ENCODE assay signal across 8 mouse cellular contexts in the genomic region with DNA sequence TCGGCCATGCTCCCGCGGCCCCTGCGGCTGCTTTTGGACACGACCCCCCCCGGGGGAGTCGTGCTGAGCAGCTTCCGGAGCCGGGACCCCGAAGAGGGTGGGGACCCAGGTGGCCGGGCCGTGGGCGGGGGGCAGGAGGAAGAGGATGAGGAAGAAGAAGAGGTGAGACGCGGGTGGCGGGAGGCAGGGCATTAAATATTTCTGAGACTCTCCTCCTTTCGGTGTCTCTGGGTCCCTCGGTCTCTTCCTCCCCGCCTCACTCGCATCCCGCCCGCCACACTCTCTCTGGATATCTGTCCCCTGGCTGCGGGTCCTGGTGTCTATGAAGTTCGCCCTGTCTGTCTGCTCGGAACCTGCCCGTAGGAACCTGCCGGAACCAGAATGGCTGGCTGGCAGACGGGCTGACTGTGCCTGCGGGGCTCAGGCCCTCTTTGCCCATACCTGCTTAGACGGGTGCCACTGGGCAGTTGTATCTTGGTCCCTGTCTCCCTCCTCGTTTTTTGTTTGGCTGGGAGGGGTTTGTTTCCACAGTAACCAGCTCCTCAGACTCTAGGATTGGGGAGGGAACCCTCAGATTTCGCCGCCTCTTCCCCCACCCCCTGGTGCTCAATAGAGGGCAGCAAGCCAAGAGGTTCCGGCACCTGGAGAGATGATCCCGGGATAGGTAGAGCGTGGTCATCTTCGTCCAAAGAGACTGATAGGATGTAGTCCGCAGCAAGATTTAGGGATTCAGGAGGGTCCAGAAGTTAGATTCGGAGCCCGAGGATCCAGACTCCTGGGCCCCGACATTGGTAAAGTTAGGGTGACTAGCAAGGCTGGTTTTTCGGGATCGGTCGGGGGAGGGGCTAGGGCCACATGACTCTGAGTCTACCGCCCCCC. TPM values are rescaled to one million over a fixed set of nuclear protein-coding genes. Genes with fewer than 3 reads are reported as not detected.
DNase-seq lines count a peak whose midpoint lies in the region; ATAC-seq and TF ChIP-seq lines count a peak whose summit lies in the region.

No protein-coding gene starts in this region.

- peak overlapping the region; percentile 100 for H3K4me2 ChIP-seq in forebrain, embryonic 12.5 days
- peak overlapping the region; percentile 99 for H3K4me2 ChIP-seq in hindbrain, embryonic 13.5 days

- peak overlapping the region; percentile 99 for H3K27ac ChIP-seq in bone marrow, adult 2 months (ENCODE audit: control insufficient read depth, insufficient read depth, low read depth, low read length, poor library complexity)
- peak overlapping the region; percentile 97 for H3K27ac ChIP-seq in forebrain, embryonic 12.5 days
- H3K27ac ChIP-seq in hindbrain, embryonic 13.5 days: peak overlapping the region; percentile 97
- peak overlapping the region; percentile 98 for H3K27ac ChIP-seq in spleen, adult 2 months (ENCODE audit: insufficient read depth, low read length)

- peak overlapping the region; percentile 94 for H3K9ac ChIP-seq in forebrain, embryonic 12.5 days
- H3K9ac ChIP-seq in hindbrain, embryonic 13.5 days: peak overlapping the region; percentile 95

- H3K9me3 ChIP-seq in forebrain, embryonic 12.5 days: no peaks in the 10 kb centered on the region
- H3K9me3 ChIP-seq in hindbrain, embryonic 13.5 days: no peaks in the 10 kb centered on the region

- DNase-seq in adrenal gland, adult (ENCODE audit: inconsistent age in 2 of 2, low spot score in 1 of 2): peak; percentile 78 to 91
- no peak for DNase-seq in adrenal gland, postnatal 4 days (ENCODE audit: low spot score in 2 of 2)
- DNase-seq in layer of hippocampus, postnatal 36 days: peak; percentile 71 to 72
- peak in 1 of 2 experiments; percentile 61 for DNase-seq in spleen, adult 2 months (ENCODE audit: low read depth in 1 of 2, low spot score in 2 of 2)

- TF ChIP-seq CTCF in bone marrow, adult 2 months (IDR thresholded peaks at IDR 0.05; ENCODE audit: control insufficient read depth, insufficient read depth, low read length): no peak
- no peak for TF ChIP-seq CTCF in spleen, adult 2 months (IDR thresholded peaks at IDR 0.05; ENCODE audit: extremely low read depth, insufficient read depth, insufficient read length, insufficient replicate concordance)

- H3K4me3 ChIP-seq in bone marrow, adult 2 months (replicated peaks; ENCODE audit: control insufficient read depth, low read depth, low read length): peak overlapping the region; percentile 93
- H3K4me3 ChIP-seq in forebrain, embryonic 12.5 days (replicated peaks): peak overlapping the region; percentile 84
- peak overlapping the region; percentile 90 for H3K4me3 ChIP-seq in hindbrain, embryonic 13.5 days
- peak overlapping the region; percentile 84 for H3K4me3 ChIP-seq in spleen, adult 2 months (ENCODE audit: extremely low read depth, insufficient read depth, insufficient read length)

- WGBS in bone marrow, adult 2 months: under 1% methylated on average over 45 of the region's 45 CpGs
- under 1% methylated on average over 45 of the region's 45 CpGs for WGBS in forebrain, embryonic 12.5 days
- WGBS in hindbrain, embryonic 13.5 days: under 1% methylated on average over 45 of the region's 45 CpGs
- WGBS in spleen, adult 2 months: under 1% methylated on average over 41 of the region's 45 CpGs

- H3K4me1 ChIP-seq in bone marrow, adult 2 months (ENCODE audit: control insufficient read depth, insufficient read depth, low read length): no peaks in the 10 kb centered on the region; the same call in 1 of the 2 replicates
- H3K4me1 ChIP-seq in forebrain, embryonic 12.5 days: peaks cover 25% of the 10 kb centered on the region
- peaks cover 31% of the 10 kb centered on the region for H3K4me1 ChIP-seq in hindbrain, embryonic 13.5 days (replicated peaks)
- H3K4me1 ChIP-seq in spleen, adult 2 months (ENCODE audit: control insufficient read depth, insufficient read depth, insufficient read length): peaks cover 4% of the 10 kb centered on the region; the same call in 1 of the 2 replicates

- H3K27me3 ChIP-seq in forebrain, embryonic 12.5 days: no peaks in the 10 kb centered on the region
- no peaks in the 10 kb centered on the region for H3K27me3 ChIP-seq in hindbrain, embryonic 13.5 days
- no peaks in the 10 kb centered on the region for H3K27me3 ChIP-seq in spleen, adult 2 months (ENCODE audit: control insufficient read depth, insufficient read depth, low read length)

- peaks cover 52% of the 10 kb centered on the region for H3K36me3 ChIP-seq in forebrain, embryonic 12.5 days (replicated peaks)
- H3K36me3 ChIP-seq in hindbrain, embryonic 13.5 days: peaks cover 48% of the 10 kb centered on the region
- peaks cover 44% of the 10 kb centered on the region for H3K36me3 ChIP-seq in spleen, adult 2 months (ENCODE audit: control insufficient read depth, insufficient read depth, low read length)

- ATAC-seq in forebrain, embryonic 12.5 days (ENCODE audit: low FRiP score): 0 out of 2 replicates have a peak, but pooled peaks have one; percentile 1
- 0 out of 2 replicates have a peak, but pooled peaks have one; percentile 4 for ATAC-seq in hindbrain, embryonic 13.5 days (ENCODE audit: low FRiP score)
- peak; percentile 30 for ATAC-seq in megakaryocyte, adult 5-6 weeks (ENCODE audit: poor library complexity, severe bottlenecking)

- TF ChIP-seq POLR2A in bone marrow, adult 2 months (IDR thresholded peaks at IDR 0.05; ENCODE audit: borderline replicate concordance, control insufficient read depth, low read depth, low read length): no peak
- TF ChIP-seq POLR2A in spleen, adult 2 months (IDR thresholded peaks at IDR 0.05; ENCODE audit: low read depth, low read length): no peak

RNA-seq across cellular contexts. Expression of a gene that starts 1.2 kb away (rescaled TPM):
- 10 to 100 TPM; 87.9 to 94.5 TPM for total RNA-seq in adrenal gland, postnatal 4 days (2021)
- polyA plus RNA-seq in bone marrow, adult 2 months (2011; ENCODE audit: insufficient read depth, insufficient read length, low replicate concordance, missing spikeins): 91.8 and 173 TPM in 2 replicates
- 53.7 and 55.9 TPM in 2 replicates for polyA plus RNA-seq in forebrain, embryonic 12.5 days (2016; fragmentation: Nextera tagmentation; extraction: Ambion mirVana)
- polyA plus RNA-seq in hindbrain, embryonic 13.5 days (2015; fragmentation: Nextera tagmentation; extraction: Ambion mirVana): 56.7 and 56.9 TPM in 2 replicates
- total RNA-seq in layer of hippocampus, postnatal 36 days (2021): 10 to 100 TPM; 66.4 to 79.8 TPM
- 33.6 and 38.2 TPM in 2 replicates for total RNA-seq in megakaryocyte, adult 5-6 weeks (2015)
- 51.8 and 58.3 TPM in 2 replicates for total RNA-seq in megakaryocyte, adult 5-6 weeks (2017)
- polyA plus RNA-seq in spleen, adult 2 months (2012; rRNA removed): 234 and 301 TPM in 2 replicates

RNA-seq across cellular contexts. Expression of a gene that starts 9.6 kb away (rescaled TPM):
- total RNA-seq in adrenal gland, postnatal 4 days (2021): 10 to 100 TPM; 96.5 to 98.1 TPM
- polyA plus RNA-seq in bone marrow, adult 2 months (2011; ENCODE audit: insufficient read depth, insufficient read length, low replicate concordance, missing spikeins): 75.9 and 89.6 TPM in 2 replicates
- 198 and 201 TPM in 2 replicates for polyA plus RNA-seq in forebrain, embryonic 12.5 days (2016; fragmentation: Nextera tagmentation; extraction: Ambion mirVana)
- 186 and 199 TPM in 2 replicates for polyA plus RNA-seq in hindbrain, embryonic 13.5 days (2015; fragmentation: Nextera tagmentation; extraction: Ambion mirVana)
- total RNA-seq in layer of hippocampus, postnatal 36 days (2021): 10 to 100 TPM; 85.6 to 91.8 TPM
- 84.1 and 88.3 TPM in 2 replicates for total RNA-seq in megakaryocyte, adult 5-6 weeks (2015)
- total RNA-seq in megakaryocyte, adult 5-6 weeks (2017): 148 and 161 TPM in 2 replicates
- polyA plus RNA-seq in spleen, adult 2 months (2012; rRNA removed): 13.8 and 16.0 TPM in 2 replicates

RNA-seq across cellular contexts. Expression of a gene that starts 9.9 kb away (rescaled TPM):
- total RNA-seq in adrenal gland, postnatal 4 days (2021): 10 to 100 TPM; 35.1 to 35.2 TPM
- polyA plus RNA-seq in bone marrow, adult 2 months (2011; ENCODE audit: insufficient read depth, insufficient read length, low replicate concordance, missing spikeins): 20.4 and 21.4 TPM in 2 replicates
- 40.1 and 41.9 TPM in 2 replicates for polyA plus RNA-seq in forebrain, embryonic 12.5 days (2016; fragmentation: Nextera tagmentation; extraction: Ambion mirVana)
- 24.3 and 25.2 TPM in 2 replicates for polyA plus RNA-seq in hindbrain, embryonic 13.5 days (2015; fragmentation: Nextera tagmentation; extraction: Ambion mirVana)
- total RNA-seq in layer of hippocampus, postnatal 36 days (2021): 10 to 100 TPM; 15.9 to 17.9 TPM
- total RNA-seq in megakaryocyte, adult 5-6 weeks (2015): 12.2 and 12.4 TPM in 2 replicates
- total RNA-seq in megakaryocyte, adult 5-6 weeks (2017): 21.6 and 23.7 TPM in 2 replicates
- polyA plus RNA-seq in spleen, adult 2 months (2012; rRNA removed): 20.5 and 26.7 TPM in 2 replicates

RNA-seq across cellular contexts. Expression of a gene that starts 14.8 kb away (rescaled TPM):
- 10 to 100 TPM; 43.0 to 47.1 TPM for total RNA-seq in adrenal gland, postnatal 4 days (2021)
- 21.2 and 26.3 TPM in 2 replicates for polyA plus RNA-seq in bone marrow, adult 2 months (2011; ENCODE audit: insufficient read depth, insufficient read length, low replicate concordance, missing spikeins)
- 23.1 and 23.5 TPM in 2 replicates for polyA plus RNA-seq in forebrain, embryonic 12.5 days (2016; fragmentation: Nextera tagmentation; extraction: Ambion mirVana)
- polyA plus RNA-seq in hindbrain, embryonic 13.5 days (2015; fragmentation: Nextera tagmentation; extraction: Ambion mirVana): 16.8 and 18.7 TPM in 2 replicates
- total RNA-seq in layer of hippocampus, postnatal 36 days (2021): 10 to 100 TPM; 26.9 to 30.8 TPM
- 13.7 and 14.0 TPM in 2 replicates for total RNA-seq in megakaryocyte, adult 5-6 weeks (2015)
- total RNA-seq in megakaryocyte, adult 5-6 weeks (2017): 22.0 and 25.8 TPM in 2 replicates
- 62.9 and 122 TPM in 2 replicates for polyA plus RNA-seq in spleen, adult 2 months (2012; rRNA removed)

RNA-seq across cellular contexts. Expression of a gene that starts 14.8 kb away (rescaled TPM):
- 100 to 1,000 TPM; 122 to 131 TPM for total RNA-seq in adrenal gland, postnatal 4 days (2021)
- 75.8 and 87.3 TPM in 2 replicates for polyA plus RNA-seq in bone marrow, adult 2 months (2011; ENCODE audit: insufficient read depth, insufficient read length, low replicate concordance, missing spikeins)
- 16.1 and 19.5 TPM in 2 replicates for polyA plus RNA-seq in forebrain, embryonic 12.5 days (2016; fragmentation: Nextera tagmentation; extraction: Ambion mirVana)
- polyA plus RNA-seq in hindbrain, embryonic 13.5 days (2015; fragmentation: Nextera tagmentation; extraction: Ambion mirVana): 26.8 and 29.2 TPM in 2 replicates
- total RNA-seq in layer of hippocampus, postnatal 36 days (2021): 10 to 100 TPM; 32.5 to 38.9 TPM
- 99.7 and 105 TPM in 2 replicates for total RNA-seq in megakaryocyte, adult 5-6 weeks (2015)
- 88.9 and 93.3 TPM in 2 replicates for total RNA-seq in megakaryocyte, adult 5-6 weeks (2017)
- polyA plus RNA-seq in spleen, adult 2 months (2012; rRNA removed): 188 and 240 TPM in 2 replicates

Comparison
In these comparisons a context has a peak if more than half of its experiments do, and no peak if none do; other contexts are left out.
1. DNase-seq: peak in adrenal gland, adult (2 of 2) and layer of hippocampus, postnatal 36 days (2 of 2); none in adrenal gland, postnatal 4 days (0 of 2).
2. Peak in every context shown above with its lines, with median percentiles within 50 percentile points of each other: H3K27ac ChIP-seq, H3K4me3 ChIP-seq and ATAC-seq.